Mouse (Mus musculus): ENCODE results near the gene Srebf2. TPM values are rescaled to one million over a fixed set of nuclear protein-coding genes. Genes with fewer than 3 reads are reported as not detected.

Gene Srebf2
- polyA plus RNA-seq, 1 experiment = 410 TPM

DNA sequence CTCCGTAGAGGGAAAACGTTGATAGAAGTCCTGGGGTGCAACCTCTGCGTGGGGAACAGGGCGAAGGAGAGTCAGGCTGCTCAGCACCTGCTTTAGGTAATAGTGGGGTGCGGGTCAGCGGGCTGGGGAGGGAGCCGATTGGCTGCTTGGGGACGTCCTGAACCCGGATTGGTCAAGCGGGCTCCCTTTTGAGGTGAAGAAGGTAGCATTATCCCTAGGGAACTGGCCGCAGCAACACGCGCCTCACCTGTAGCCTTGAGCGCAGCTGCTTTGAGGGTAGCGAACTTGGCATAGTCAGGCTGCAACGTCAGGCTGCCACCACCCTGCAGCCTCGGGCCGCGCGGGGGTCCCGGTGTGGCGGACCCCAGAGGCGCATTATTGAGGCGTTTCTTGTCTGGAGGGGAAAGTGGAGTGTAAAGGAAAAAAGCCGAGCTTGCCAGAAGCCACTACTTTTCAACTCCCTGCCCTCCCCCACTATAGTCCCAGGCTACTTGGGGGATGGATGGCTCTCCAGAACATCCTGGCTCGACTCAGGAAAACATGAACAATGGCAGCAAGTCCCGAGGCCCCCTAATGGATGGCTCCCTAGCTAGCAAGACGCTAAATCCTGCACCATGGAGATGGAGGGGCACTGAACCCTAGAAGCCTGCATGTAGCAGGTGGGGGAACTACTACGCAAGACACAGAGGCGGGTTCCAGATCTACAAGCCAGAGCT is 60.7 kb downstream of the Srebf2 start:
- Histone ChIP-seq H3K27ac (ENCODE audit: control insufficient read depth, insufficient read depth, low read length) (no peak overlapping the region), H3K4me3 (ENCODE audit: control insufficient read depth, insufficient read depth, low read length) (no peak overlapping the region), H3K27me3 (ENCODE audit: control insufficient read depth, insufficient read depth, low read length) (peaks cover 10% of the 10 kb centered on the region; the same call in 1 of the 2 replicates), H3K36me3 (ENCODE audit: control insufficient read depth, insufficient read depth, low read length) (peaks cover 16% of the 10 kb centered on the region; the same call in 1 of the 2 replicates), H3K4me1 (replicated peaks; ENCODE audit: control insufficient read depth, insufficient read depth, low read length) (peaks cover 7% of the 10 kb centered on the region; the same call in 1 of the 2 replicates)
- WGBS = 93% methylated on average over 30 of the region's 30 CpGs
- TF ChIP-seq POLR2A (IDR thresholded peaks at IDR 0.05; ENCODE audit: control insufficient read depth, extremely low read depth, insufficient read depth, low read length, poor library complexity) (no peak), CTCF (IDR thresholded peaks at IDR 0.05; ENCODE audit: borderline replicate concordance, control insufficient read depth, extremely low read depth, insufficient read depth, low read length, poor library complexity) (no peak)
- no peak for DNase-seq

GRCm38 (mm10) chr15:82208307-82208706 is 61.3 kb downstream of the Srebf2 start:
- Histone ChIP-seq H3K27ac (ENCODE audit: control insufficient read depth, insufficient read depth, low read length) (no peak overlapping the region), H3K27me3 (ENCODE audit: control insufficient read depth, insufficient read depth, low read length) (peaks cover 10% of the 10 kb centered on the region; the same call in 1 of the 2 replicates), H3K4me1 (replicated peaks; ENCODE audit: control insufficient read depth, insufficient read depth, low read length) (peaks cover 7% of the 10 kb centered on the region; the same call in 1 of the 2 replicates), H3K36me3 (ENCODE audit: control insufficient read depth, insufficient read depth, low read length) (peaks cover 13% of the 10 kb centered on the region; the same call in 1 of the 2 replicates), H3K4me3 (ENCODE audit: control insufficient read depth, insufficient read depth, low read length) (no peak overlapping the region)
- 91% methylated on average over 8 of the region's 8 CpGs for WGBS
- no peak for DNase-seq
- no peak for TF ChIP-seq POLR2A (IDR thresholded peaks at IDR 0.05; ENCODE audit: control insufficient read depth, extremely low read depth, insufficient read depth, low read length, poor library complexity)
- no peak for TF ChIP-seq CTCF (IDR thresholded peaks at IDR 0.05; ENCODE audit: borderline replicate concordance, control insufficient read depth, extremely low read depth, insufficient read depth, low read length, poor library complexity)

GRCm38 (mm10) chr15:82209295-82210050 is 62.5 kb downstream of the Srebf2 start:
- no peak overlapping the region for H3K27ac ChIP-seq (ENCODE audit: control insufficient read depth, insufficient read depth, low read length)
- H3K36me3 ChIP-seq (ENCODE audit: control insufficient read depth, insufficient read depth, low read length) = peaks cover 8% of the 10 kb centered on the region; the same call in 1 of the 2 replicates
- H3K27me3 ChIP-seq (ENCODE audit: control insufficient read depth, insufficient read depth, low read length) = peaks cover 10% of the 10 kb centered on the region; the same call in 1 of the 2 replicates

GRCm38 (mm10) chr15:82210801-82211200 is 63.8 kb downstream of the Srebf2 start:
- Histone ChIP-seq H3K27me3 (ENCODE audit: control insufficient read depth, insufficient read depth, low read length) (peaks cover 10% of the 10 kb centered on the region; the same call in 1 of the 2 replicates), H3K27ac (ENCODE audit: control insufficient read depth, insufficient read depth, low read length) (no peak overlapping the region)
- no peak for DNase-seq

More at GRCm38 (mm10) chr15:82209295-82210050, 62.5 kb downstream of the Srebf2 start:
- Histone ChIP-seq H3K4me1 (replicated peaks; ENCODE audit: control insufficient read depth, insufficient read depth, low read length) (peaks cover 7% of the 10 kb centered on the region; the same call in 1 of the 2 replicates), H3K4me3 (ENCODE audit: control insufficient read depth, insufficient read depth, low read length) (no peak overlapping the region)
- TF ChIP-seq CTCF (IDR thresholded peaks at IDR 0.05; ENCODE audit: borderline replicate concordance, control insufficient read depth, extremely low read depth, insufficient read depth, low read length, poor library complexity) (no peak), POLR2A (IDR thresholded peaks at IDR 0.05; ENCODE audit: control insufficient read depth, extremely low read depth, insufficient read depth, low read length, poor library complexity) (no peak)
- 92% methylated on average over 13 of the region's 13 CpGs for WGBS
- DNase-seq = no peak

GRCm38 (mm10) chr15:82211281-82211680 is 64.3 kb downstream of the Srebf2 start:
- TF ChIP-seq POLR2A (IDR thresholded peaks at IDR 0.05; ENCODE audit: control insufficient read depth, extremely low read depth, insufficient read depth, low read length, poor library complexity) (no peak), CTCF (IDR thresholded peaks at IDR 0.05; ENCODE audit: borderline replicate concordance, control insufficient read depth, extremely low read depth, insufficient read depth, low read length, poor library complexity) (no peak)
- 8% methylated on average over 11 of the region's 11 CpGs for WGBS
- no peaks in the 10 kb centered on the region for H3K36me3 ChIP-seq (ENCODE audit: control insufficient read depth, insufficient read depth, low read length)
- peaks cover 10% of the 10 kb centered on the region; the same call in 1 of the 2 replicates for H3K27me3 ChIP-seq (ENCODE audit: control insufficient read depth, insufficient read depth, low read length)
- peaks cover 7% of the 10 kb centered on the region; the same call in 1 of the 2 replicates for H3K4me1 ChIP-seq (replicated peaks; ENCODE audit: control insufficient read depth, insufficient read depth, low read length)
- DNase-seq = no peak
- no peak overlapping the region for H3K4me3 ChIP-seq (ENCODE audit: control insufficient read depth, insufficient read depth, low read length)
- no peak overlapping the region for H3K27ac ChIP-seq (ENCODE audit: control insufficient read depth, insufficient read depth, low read length)

More at GRCm38 (mm10) chr15:82210801-82211200, 63.8 kb downstream of the Srebf2 start:
- TF ChIP-seq POLR2A (IDR thresholded peaks at IDR 0.05; ENCODE audit: control insufficient read depth, extremely low read depth, insufficient read depth, low read length, poor library complexity) (no peak), CTCF (IDR thresholded peaks at IDR 0.05; ENCODE audit: borderline replicate concordance, control insufficient read depth, extremely low read depth, insufficient read depth, low read length, poor library complexity) (no peak)
- no peak overlapping the region for H3K4me3 ChIP-seq (ENCODE audit: control insufficient read depth, insufficient read depth, low read length)
- WGBS = 87% methylated on average over 1 of the region's 1 CpGs
- H3K4me1 ChIP-seq (replicated peaks; ENCODE audit: control insufficient read depth, insufficient read depth, low read length) = peaks cover 7% of the 10 kb centered on the region; the same call in 1 of the 2 replicates
- H3K36me3 ChIP-seq (ENCODE audit: control insufficient read depth, insufficient read depth, low read length) = peaks cover 3% of the 10 kb centered on the region; the same call in 1 of the 2 replicates
